Mouse (Mus musculus) left cerebral cortex, adult 8-10 months (tissue): ENCODE data around the gene Kdm5b. TPM values are rescaled to one million over a fixed set of nuclear protein-coding genes. Genes with fewer than 3 reads are reported as not detected.

ENCODE experiments used
- DNase-seq, 2 experiments: peaks; one replicate each; pipeline ENCODE4 v3.0.0; 2022; ENCODE audit warnings: low spot score in 2 of 2
- total RNA-seq, 4 experiments: library from RNA; stranded (reverse); gene quantifications; 2 replicates each; pipeline ENCODE4 v1.2.4; 2022

The Kdm5b gene
- total RNA-seq, 4 experiments from 2014 or later: 61.2 to 67.6 (median 63.5) TPM

GRCm38 (mm10) chr1:134549632-134550132 is 10.3 kb upstream of the Kdm5b start, which contains the start of gene Mgat4e:
Gene Mgat4e, minus strand, starts transcription at chr1:134549682.
- no peak for DNase-seq

- DNase-seq: no peak
Observed at GRCm38 (mm10) chr1:134551869-134552268, 8.1 kb upstream of the Kdm5b start.

GRCm38 (mm10) chr1:134552396-134552795 is 7.6 kb upstream of the Kdm5b start:
- no peak for DNase-seq

GRCm38 (mm10) chr1:134555240-134555870 is 4.6 kb upstream of the Kdm5b start:
- no peak for DNase-seq

- DNase-seq: peak; percentile 18 to 66
Observed at GRCm38 (mm10) chr1:134555871-134556670, 3.9 kb upstream of the Kdm5b start.

- peak; percentile 76 to 96 for DNase-seq
Observed at GRCm38 (mm10) chr1:134556671-134557218, 3.2 kb upstream of the Kdm5b start.

GRCm38 (mm10) chr1:134558511-134558910 is 1.5 kb upstream of the Kdm5b start:
- no peak for DNase-seq

GRCm38 (mm10) chr1:134559226-134559625 is 745 bp upstream of the Kdm5b start:
- DNase-seq: no peak

- DNase-seq: peak; percentile 17 to 30
Observed at GRCm38 (mm10) chr1:134560396-134560795, 425 bp downstream of the Kdm5b start.

- DNase-seq: peak in 1 of 2 experiments; percentile 16
Observed at GRCm38 (mm10) chr1:134560801-134561769, 1.1 kb downstream of the Kdm5b start.

GRCm38 (mm10) chr1:134561770-134562143 is 1.8 kb downstream of the Kdm5b start:
- no peak for DNase-seq

GRCm38 (mm10) chr1:134562457-134562856 is 2.5 kb downstream of the Kdm5b start:
- no peak for DNase-seq

GRCm38 (mm10) chr1:134563726-134564125 is 3.8 kb downstream of the Kdm5b start:
- no peak for DNase-seq

- DNase-seq: no peak
Observed at GRCm38 (mm10) chr1:134567511-134567910, 7.5 kb downstream of the Kdm5b start.

- no peak for DNase-seq
Observed at GRCm38 (mm10) chr1:134570171-134570570, 10.2 kb downstream of the Kdm5b start.

GRCm38 (mm10) chr1:134570631-134571030 is 10.7 kb downstream of the Kdm5b start:
- no peak for DNase-seq

- no peak for DNase-seq
Observed at GRCm38 (mm10) chr1:134573300-134573931, 13.4 kb downstream of the Kdm5b start.

- no peak for DNase-seq
Observed at GRCm38 (mm10) chr1:134573932-134574315, 14.0 kb downstream of the Kdm5b start.

- DNase-seq: no peak
Observed at GRCm38 (mm10) chr1:134577384-134578120, 17.6 kb downstream of the Kdm5b start.

- no peak for DNase-seq
Observed at GRCm38 (mm10) chr1:134580796-134581195, 20.8 kb downstream of the Kdm5b start.
